In genomic region chr13:95782311-95782968, GRCm38 (mm10) we compare ENCODE assay signal across 19 mouse cellular contexts.
DNase-seq lines count a peak whose midpoint lies in the region; ATAC-seq and TF ChIP-seq lines count a peak whose summit lies in the region.
"Had no signal": no experiment of that assay in that cellular context is flagged by ENCODE, and none has a peak within 500 bp of the region (broad histone marks: within the 10 kb centered on the region; RNA-seq: fewer than 3 reads in every experiment).

No protein-coding gene starts in this region.

- no peaks in the 10 kb centered on the region for H3K9me3 ChIP-seq in heart, embryonic 10.5 days
- H3K9me3 ChIP-seq: limb, embryonic 12.5 days; midbrain, embryonic 12.5 days had no signal

- no peak for DNase-seq in heart, embryonic 10.5 days (ENCODE audit: low spot score)
- DNase-seq in heart, postnatal 10 days = no peak
- peak; percentile 92 for DNase-seq in liver, adult 2 months (ENCODE audit: extremely low read depth, low read depth, low spot score)
- DNase-seq in liver = no peak
- DNase-seq in adrenal gland, postnatal 14 days = peak; percentile 58
- DNase-seq in retina, postnatal 1 day = no peak
- DNase-seq: cerebellum, adult 8-10 months; heart, adult 2 months; heart, postnatal 14 days; kidney, adult 11 months; right cerebral cortex, postnatal 25 days; thymus, adult 2 months had no signal

- 61% methylated on average over 15 of the region's 15 CpGs for WGBS in heart, embryonic 10.5 days
- WGBS in liver, adult 2 months = 27% methylated on average over 15 of the region's 15 CpGs
- 55% methylated on average over 15 of the region's 15 CpGs for WGBS in small intestine, adult 2 months

- no peaks in the 10 kb centered on the region for H3K36me3 ChIP-seq in heart, embryonic 10.5 days
- H3K36me3 ChIP-seq in liver, adult 2 months (ENCODE audit: control insufficient read depth, insufficient read depth, low read length) = no peaks in the 10 kb centered on the region
- H3K36me3 ChIP-seq in small intestine, adult 2 months (ENCODE audit: control insufficient read depth, insufficient read depth, low read length) = no peaks in the 10 kb centered on the region
- H3K36me3 ChIP-seq: limb, embryonic 12.5 days; midbrain, embryonic 12.5 days had no signal

- H3K27me3 ChIP-seq in heart, embryonic 10.5 days (ENCODE audit: insufficient read depth, poor library complexity, severe bottlenecking) = no peaks in the 10 kb centered on the region
- H3K27me3 ChIP-seq in liver, adult 2 months (ENCODE audit: control insufficient read depth, insufficient read depth, low read length) = no peaks in the 10 kb centered on the region
- H3K27me3 ChIP-seq in small intestine, adult 2 months (ENCODE audit: control insufficient read depth, insufficient read depth, low read length) = no peaks in the 10 kb centered on the region
- H3K27me3 ChIP-seq: limb, embryonic 12.5 days; midbrain, embryonic 12.5 days; Patski had no signal

- no peak for TF ChIP-seq CTCF in liver, adult 2 months (IDR thresholded peaks at IDR 0.05; ENCODE audit: low read depth, low read length)
- no peak for TF ChIP-seq CTCF in small intestine, adult 2 months (IDR thresholded peaks at IDR 0.05; ENCODE audit: extremely low read depth, insufficient read length, insufficient replicate concordance, low read depth, low read length)

- peaks cover 56% of the 10 kb centered on the region for H3K79me2 ChIP-seq in liver, adult 2 months (ENCODE audit: control insufficient read depth, insufficient read depth, low read length)

- ATAC-seq in frontal cortex, adult (ENCODE audit: low TSS enrichment) = no peak
- ATAC-seq: forebrain, embryonic 14.5 days; Patski had no signal

- intact Hi-C loops in heart, postnatal 10 days (cut with DNase I) = no loop called here

- H3K9ac ChIP-seq in liver, adult 2 months (ENCODE audit: low read depth, low read length) = peak overlapping the region; percentile 52
- H3K9ac ChIP-seq: limb, embryonic 12.5 days; midbrain, embryonic 12.5 days had no signal

- no peak for TF ChIP-seq POLR2A in liver, adult 2 months (IDR thresholded peaks at IDR 0.05; ENCODE audit: extremely low read depth, insufficient read depth, low read length)
- TF ChIP-seq POLR2A in small intestine, adult 2 months (IDR thresholded peaks at IDR 0.05; ENCODE audit: low read depth, low read length) = no peak

- peaks cover 26% of the 10 kb centered on the region for H3K4me1 ChIP-seq in heart, embryonic 10.5 days
- H3K4me1 ChIP-seq in liver, adult 2 months (ENCODE audit: control insufficient read depth, insufficient read depth, low read length) = peaks cover 73% of the 10 kb centered on the region
- H3K4me1 ChIP-seq in small intestine, adult 2 months (ENCODE audit: control insufficient read depth, insufficient read depth, insufficient read length, low read length) = peaks cover 47% of the 10 kb centered on the region

- H3K27ac ChIP-seq in heart, embryonic 10.5 days = 0 out of 2 replicates have a peak overlapping the region, but pooled peaks have one; percentile 31
- H3K27ac ChIP-seq in liver, adult 2 months (replicated peaks; ENCODE audit: insufficient read depth, low read depth, low read length) = peak overlapping the region; percentile 91
- H3K27ac ChIP-seq in small intestine, adult 2 months (ENCODE audit: insufficient read depth, low read depth, low read length) = peak overlapping the region; percentile 3; the same call in 1 of the 2 replicates
- H3K27ac ChIP-seq: heart, adult 2 months; limb, embryonic 12.5 days; midbrain, embryonic 12.5 days had no signal

- H3K4me3 ChIP-seq in heart, embryonic 10.5 days = no peak overlapping the region
- no peak overlapping the region for H3K4me3 ChIP-seq in liver, adult 2 months (ENCODE audit: insufficient read depth, low read depth, low read length)
- no peak overlapping the region for H3K4me3 ChIP-seq in small intestine, adult 2 months (ENCODE audit: low read depth, low read length)
- H3K4me3 ChIP-seq: heart, adult 2 months; limb, embryonic 12.5 days; midbrain, embryonic 12.5 days; myocyte had no signal

Comparison
In these comparisons a context has a peak if more than half of its experiments do, and no peak if none do; other contexts are left out.
1. DNase-seq: peak in liver, adult 2 months (single experiment) and adrenal gland, postnatal 14 days (single experiment); none in heart, embryonic 10.5 days (single experiment), heart, postnatal 10 days (0 of 2), liver (single experiment) and retina, postnatal 1 day (single experiment).
2. H3K27ac ChIP-seq: peak in every context shown above with its lines; median percentile 91 in liver, adult 2 months; 31 in heart, embryonic 10.5 days; 3 in small intestine, adult 2 months.